Mouse (Mus musculus) limb, embryonic 14.5 days (tissue): ENCODE results near the gene E2f6. TPM values are rescaled to one million over a fixed set of nuclear protein-coding genes. Genes with fewer than 3 reads are reported as not detected.

Experiments
- ATAC-seq: fragments of 200-750 bp; cut with Nextera tagmentation; 2 replicates; pipeline ENCODE4 v1.8.0; 2017; ENCODE audit warnings: low read depth, moderate number of reproducible peaks, moderate TSS enrichment; ENCODE audit not compliant: low FRiP score
- DNase-seq: peaks from one replicate; pipeline ENCODE4 v3.0.0-alpha.2; 2015; ENCODE audit warnings: low spot score
- H3K27ac ChIP-seq: fragments of 300-500 bp; sonication (generic); replicated peaks from 2 replicates; pipeline ENCODE4 v1.5.1; 2014; ENCODE audit warnings: low read depth, mild to moderate bottlenecking, low read length, moderate library complexity, mixed read lengths
- H3K27me3 ChIP-seq: fragments of 300-500 bp; sonication (generic); 2 replicates; pipeline ENCODE4 v1.6.1; 2014; ENCODE audit warnings: low read length, mixed read lengths; ENCODE audit not compliant: control insufficient read depth, insufficient read depth
- H3K36me3 ChIP-seq: fragments of 300-500 bp; sonication (generic); 2 replicates; pipeline ENCODE4 v1.6.1; 2014; ENCODE audit warnings: mild to moderate bottlenecking, low read length, moderate library complexity, mixed read lengths; ENCODE audit not compliant: control insufficient read depth, insufficient read depth
- H3K4me1 ChIP-seq: fragments of 300-500 bp; sonication (generic); 2 replicates; pipeline ENCODE4 v1.6.1; 2014; ENCODE audit warnings: antibody characterized with exemption, low read length, mixed read lengths; ENCODE audit not compliant: control insufficient read depth, insufficient read depth
- H3K4me2 ChIP-seq: fragments of 300-500 bp; sonication (generic); replicated peaks from 2 replicates; pipeline ENCODE4 v1.6.1; 2014; ENCODE audit warnings: low read depth, mild to moderate bottlenecking, low read length, moderate library complexity; ENCODE audit not compliant: severe bottlenecking
- H3K4me3 ChIP-seq: fragments of 300-500 bp; sonication (generic); replicated peaks from 2 replicates; pipeline ENCODE4 v1.5.1; 2014; ENCODE audit warnings: low read length
- H3K9ac ChIP-seq: fragments of 300-500 bp; sonication (generic); 2 replicates; pipeline ENCODE4 v1.6.1; 2014; ENCODE audit warnings: mild to moderate bottlenecking, low read depth, low read length, moderate library complexity; ENCODE audit not compliant: severe bottlenecking
- H3K9me3 ChIP-seq: fragments of 300-500 bp; sonication (generic); 2 replicates; pipeline ENCODE4 v1.6.1; 2016; ENCODE audit warnings: low read length; ENCODE audit not compliant: control insufficient read depth
- POLR2A ChIP-seq: fragments of 200-500 bp; IDR thresholded peaks from 2 replicates; pipeline ENCODE4 v1.8.0; 2012; ENCODE audit warnings: inconsistent platforms, mild to moderate bottlenecking, moderate library complexity, borderline replicate concordance; ENCODE audit not compliant: insufficient read depth, insufficient read length; ENCODE audit errors: extremely low read depth
- WGBS: fragments of 180-500 bp; shearing (Covaris S2); extraction: QIAGEN DNeasy Blood & Tissue Kit; methylation state at CpG from one replicate; pipeline ENCODE4 v1.1.7; 2014; 5-methylcytosine and 5-hydroxymethylcytosine counted together
- polyA plus RNA-seq, 2 experiments: library from polyadenylated mRNA; depleted of rRNA in 1 of 2; stranded (reverse) in 1 of 2; unstranded in 1 of 2; fragments of >200 nt; fragmentation: Nextera tagmentation in 1 of 2; extraction: Ambion mirVana in 1 of 2; gene quantifications; 2 replicates each; pipeline versions ENCODE4 v1.2.1 to v1.2.3; 2012 to 2014

Gene E2f6
- polyA plus RNA-seq, 2 experiments: 47.3 to 54.5 TPM

DNA sequence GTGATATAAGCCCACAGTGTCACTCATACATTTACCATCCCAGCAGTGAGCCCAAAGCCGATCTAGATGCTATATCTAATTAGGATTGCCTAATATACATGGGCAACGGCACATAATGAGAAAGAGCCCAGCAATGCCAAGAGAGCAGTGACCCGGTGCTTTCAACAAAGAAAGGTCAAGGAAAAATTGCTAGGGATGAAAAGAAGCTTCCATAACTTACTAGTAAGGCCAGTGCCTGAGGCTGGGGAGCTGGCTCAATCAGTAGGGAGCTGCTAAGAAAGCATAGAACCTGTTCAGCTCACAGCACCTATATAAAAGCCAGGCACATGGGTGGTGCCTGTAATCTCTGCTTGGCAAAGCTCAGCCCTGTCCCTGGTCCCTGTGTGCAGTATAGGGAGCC, 30.4 kb upstream of the E2f6 start:
- H3K27ac ChIP-seq: no peak overlapping the region
- DNase-seq: no peak
- H3K9me3 ChIP-seq: no peaks in the 10 kb centered on the region
- H3K4me2 ChIP-seq: no peak overlapping the region
- H3K4me1 ChIP-seq: no peaks in the 10 kb centered on the region
- no peak overlapping the region for H3K9ac ChIP-seq
- H3K36me3 ChIP-seq: no peaks in the 10 kb centered on the region
- H3K4me3 ChIP-seq: no peak overlapping the region
- ATAC-seq: no peak
- no peak for TF ChIP-seq POLR2A
- WGBS: 93% methylated on average over 3 of the region's 3 CpGs
- H3K27me3 ChIP-seq: no peaks in the 10 kb centered on the region

DNA sequence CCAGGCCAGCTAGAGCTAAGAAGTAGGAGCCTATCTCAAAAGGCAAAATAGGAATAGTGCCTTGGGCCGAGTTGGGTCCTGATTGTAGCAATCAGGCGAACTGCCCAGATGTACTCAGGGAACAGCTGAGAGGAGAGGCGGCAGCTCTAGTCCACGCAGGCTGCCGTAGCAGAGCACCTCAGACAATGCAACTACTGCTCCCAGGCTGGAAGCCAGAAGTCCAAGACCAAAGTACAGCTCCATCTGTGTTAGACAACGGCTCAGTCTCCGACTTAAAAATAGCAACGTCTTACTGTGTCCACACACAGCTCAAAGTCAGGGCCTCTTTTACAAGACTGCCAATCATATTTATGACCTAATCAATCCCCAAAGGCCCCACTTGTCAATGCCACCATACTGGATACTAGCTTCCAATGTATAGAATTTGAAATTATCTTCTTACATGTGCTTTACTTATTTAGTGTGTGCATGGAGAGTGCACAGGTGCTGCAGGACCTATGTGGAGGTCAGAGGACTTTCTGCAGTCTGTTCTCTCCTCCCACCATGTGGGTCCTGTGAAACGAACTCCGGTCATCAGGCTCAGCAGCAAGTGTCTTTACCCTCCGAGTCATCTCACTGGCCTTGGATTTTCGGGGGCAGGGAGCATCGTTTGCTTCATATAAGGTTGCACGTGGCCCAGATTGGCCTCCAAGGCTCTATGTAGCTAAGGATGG, 29.6 kb upstream of the E2f6 start:
- H3K27me3 ChIP-seq: no peaks in the 10 kb centered on the region
- no peak overlapping the region for H3K4me2 ChIP-seq
- H3K4me1 ChIP-seq: no peaks in the 10 kb centered on the region
- no peak for ATAC-seq
- no peak overlapping the region for H3K4me3 ChIP-seq
- no peaks in the 10 kb centered on the region for H3K9me3 ChIP-seq
- no peaks in the 10 kb centered on the region for H3K36me3 ChIP-seq
- no peak for DNase-seq
- 78% methylated on average over 14 of the region's 14 CpGs for WGBS
- H3K27ac ChIP-seq: no peak overlapping the region
- no peak overlapping the region for H3K9ac ChIP-seq
- no peak for TF ChIP-seq POLR2A

DNA sequence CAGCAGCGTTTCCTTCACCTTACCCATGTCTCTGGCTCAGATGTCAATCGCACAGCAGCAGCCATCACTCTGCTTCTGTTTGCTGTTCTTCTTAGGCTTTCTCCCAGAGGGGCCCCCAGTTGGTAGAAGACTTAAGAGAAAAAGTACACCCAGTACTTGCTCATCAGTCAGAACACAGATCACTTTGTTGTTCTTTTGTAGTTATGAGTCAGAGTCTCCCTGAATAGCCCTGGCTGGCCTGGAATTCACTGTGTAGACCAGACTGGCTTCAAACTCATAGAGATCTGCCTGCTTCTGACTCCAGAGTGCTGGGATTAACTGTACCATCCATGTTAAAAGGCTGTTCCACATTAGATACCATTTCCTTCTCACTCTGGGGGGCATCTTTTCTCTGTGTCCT, 22.2 kb upstream of the E2f6 start:
- no peak overlapping the region for H3K4me3 ChIP-seq
- 70% methylated on average over 2 of the region's 2 CpGs for WGBS
- no peak overlapping the region for H3K9ac ChIP-seq
- no peak for ATAC-seq
- no peaks in the 10 kb centered on the region for H3K9me3 ChIP-seq
- no peak overlapping the region for H3K4me2 ChIP-seq
- TF ChIP-seq POLR2A: no peak
- no peaks in the 10 kb centered on the region for H3K4me1 ChIP-seq
- H3K27ac ChIP-seq: no peak overlapping the region
- DNase-seq: no peak
- no peaks in the 10 kb centered on the region for H3K36me3 ChIP-seq
- no peaks in the 10 kb centered on the region for H3K27me3 ChIP-seq

DNA sequence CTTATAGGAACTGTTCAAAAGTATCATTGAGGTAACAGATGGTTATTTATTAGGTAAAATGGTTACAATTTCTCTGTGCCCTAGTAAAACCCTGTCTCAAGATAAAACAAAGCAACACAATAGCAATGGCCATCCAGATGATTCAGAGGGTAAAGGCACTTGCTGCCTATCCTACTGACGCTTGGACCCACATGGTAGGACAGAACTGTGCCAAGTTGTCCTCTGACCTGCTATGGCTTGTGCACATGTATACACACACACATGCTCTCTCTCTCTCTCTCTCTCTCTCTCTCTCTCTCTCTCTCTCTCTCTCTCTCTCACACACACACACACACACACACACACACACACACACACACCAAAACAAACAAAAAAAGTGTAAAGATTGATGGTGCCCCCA, 21.6 kb upstream of the E2f6 start:
- Histone ChIP-seq H3K4me1 (no peaks in the 10 kb centered on the region), H3K27ac (no peak overlapping the region), H3K9ac (no peak overlapping the region), H3K4me2 (no peak overlapping the region), H3K27me3 (no peaks in the 10 kb centered on the region), H3K36me3 (no peaks in the 10 kb centered on the region), H3K4me3 (no peak overlapping the region), H3K9me3 (no peaks in the 10 kb centered on the region)
- 67% methylated on average over 1 of the region's 1 CpGs for whole genome bisulfite sequencing
- no peak for ATAC-seq
- DNase-seq: no peak
- no peak for TF ChIP-seq POLR2A

DNA sequence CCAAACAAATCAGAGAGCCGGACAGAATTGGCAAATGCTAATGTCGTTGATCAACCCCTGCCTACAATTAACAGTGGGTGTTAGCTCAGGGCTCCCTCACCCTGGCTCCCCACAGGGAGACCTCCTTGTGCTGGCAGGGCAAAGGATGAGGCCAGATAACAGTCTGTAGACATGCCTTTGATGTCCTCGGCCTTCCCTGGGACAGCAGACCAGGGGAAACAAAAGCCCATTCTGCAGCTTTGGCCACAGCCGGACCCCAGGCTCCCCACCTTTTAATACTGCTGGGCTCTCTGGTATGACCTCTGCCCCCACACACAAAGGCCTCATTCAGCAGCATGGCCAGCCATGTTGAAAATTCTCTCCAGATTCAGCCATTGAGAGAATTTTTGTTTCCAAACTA, 21.0 kb upstream of the E2f6 start:
- ATAC-seq (no peak), DNase-seq (no peak)

More for the DNA sequence above, 21.0 kb upstream of the E2f6 start:
- H3K9me3 ChIP-seq: no peaks in the 10 kb centered on the region
- H3K36me3 ChIP-seq: no peaks in the 10 kb centered on the region
- H3K4me2 ChIP-seq: no peak overlapping the region
- no peak overlapping the region for H3K9ac ChIP-seq
- H3K27me3 ChIP-seq: no peaks in the 10 kb centered on the region
- no peak overlapping the region for H3K27ac ChIP-seq
- H3K4me3 ChIP-seq: no peak overlapping the region
- no peak for TF ChIP-seq POLR2A
- WGBS: 23% methylated on average over 4 of the region's 4 CpGs
- no peaks in the 10 kb centered on the region for H3K4me1 ChIP-seq
